Mouse (Mus musculus): ENCODE measurements around the gene Msantd2. TPM values are rescaled to one million over a fixed set of nuclear protein-coding genes. Genes with fewer than 3 reads are reported as not detected.

Gene Msantd2
- polyA plus RNA-seq, 1 experiment from 2014 or later, result 41.1 TPM

DNA sequence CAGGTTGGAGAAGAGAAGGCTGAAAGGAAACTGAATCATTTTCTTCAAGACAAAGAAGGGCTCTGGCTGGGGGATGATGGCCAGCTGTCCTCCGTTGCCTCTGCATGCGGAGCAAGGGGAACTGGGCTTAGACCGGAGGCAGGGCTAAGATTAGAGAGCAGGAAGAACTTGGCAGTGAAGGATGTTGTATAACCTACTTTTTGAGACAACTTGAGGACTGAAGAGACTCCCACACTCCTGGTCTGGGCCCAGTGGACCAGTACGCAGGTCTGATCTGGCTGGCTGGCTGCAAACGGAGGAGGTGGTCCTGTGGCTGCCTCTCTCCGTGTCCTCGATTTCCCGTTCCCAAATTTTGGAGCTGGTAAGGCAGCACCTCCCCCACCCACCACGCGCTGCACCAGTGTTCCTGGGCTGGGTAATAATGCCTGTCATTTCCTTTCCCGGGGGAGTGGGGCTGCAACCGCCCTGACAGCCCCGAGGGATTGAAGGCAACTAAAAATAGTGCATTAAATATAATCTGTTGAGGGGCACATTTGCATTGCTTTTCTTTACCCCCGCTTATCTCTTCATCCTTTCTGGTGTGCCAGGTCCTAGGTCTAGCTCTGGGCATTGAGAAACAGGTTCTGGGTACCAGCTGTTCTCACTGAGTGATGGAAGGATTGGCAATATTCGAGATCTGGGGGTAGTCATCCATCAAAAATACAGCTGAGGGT, 78.9 kb downstream of the Msantd2 start:
- Histone ChIP-seq H3K4me3 (ENCODE audit: low read depth, low read length) (no peak overlapping the region), H3K27ac (ENCODE audit: low read depth, low read length) (no peak overlapping the region), H3K27me3 (ENCODE audit: control insufficient read depth, insufficient read depth, low read length) (no peaks in the 10 kb centered on the region), H3K4me2 (replicated peaks; ENCODE audit: low read depth, low read length) (no peak overlapping the region), H3K9ac (ENCODE audit: low read depth, low read length) (no peak overlapping the region), H3K9me3 (ENCODE audit: control insufficient read depth, low read length) (no peaks in the 10 kb centered on the region), H3K4me1 (replicated peaks; ENCODE audit: control insufficient read depth, insufficient read depth, low read length) (no peaks in the 10 kb centered on the region; the same call in 1 of the 2 replicates), H3K36me3 (ENCODE audit: control insufficient read depth, insufficient read depth, low read length) (no peaks in the 10 kb centered on the region)
- 42% methylated on average over 15 of the region's 15 CpGs for WGBS
- no peak for ATAC-seq (ENCODE audit: low FRiP score)
- DNase-seq (ENCODE audit: low spot score), result no peak

- H3K4me3 ChIP-seq (ENCODE audit: low read depth, low read length), result no peak overlapping the region
- H3K4me2 ChIP-seq (replicated peaks; ENCODE audit: low read depth, low read length), result no peak overlapping the region
- H3K4me1 ChIP-seq (replicated peaks; ENCODE audit: control insufficient read depth, insufficient read depth, low read length), result no peaks in the 10 kb centered on the region; the same call in 1 of the 2 replicates
- H3K9ac ChIP-seq (ENCODE audit: low read depth, low read length), result no peak overlapping the region
- no peak overlapping the region for H3K27ac ChIP-seq (ENCODE audit: low read depth, low read length)
- DNase-seq (ENCODE audit: low spot score) (no peak), ATAC-seq (ENCODE audit: low FRiP score) (no peak)
- no peaks in the 10 kb centered on the region for H3K36me3 ChIP-seq (ENCODE audit: control insufficient read depth, insufficient read depth, low read length)
- H3K9me3 ChIP-seq (ENCODE audit: control insufficient read depth, low read length), result no peaks in the 10 kb centered on the region
- 41% methylated on average over 4 of the region's 4 CpGs for WGBS
- no peaks in the 10 kb centered on the region for H3K27me3 ChIP-seq (ENCODE audit: control insufficient read depth, insufficient read depth, low read length)
Measured at GRCm38 (mm10) chr9:37568605-37569214, 79.6 kb downstream of the Msantd2 start.

DNA sequence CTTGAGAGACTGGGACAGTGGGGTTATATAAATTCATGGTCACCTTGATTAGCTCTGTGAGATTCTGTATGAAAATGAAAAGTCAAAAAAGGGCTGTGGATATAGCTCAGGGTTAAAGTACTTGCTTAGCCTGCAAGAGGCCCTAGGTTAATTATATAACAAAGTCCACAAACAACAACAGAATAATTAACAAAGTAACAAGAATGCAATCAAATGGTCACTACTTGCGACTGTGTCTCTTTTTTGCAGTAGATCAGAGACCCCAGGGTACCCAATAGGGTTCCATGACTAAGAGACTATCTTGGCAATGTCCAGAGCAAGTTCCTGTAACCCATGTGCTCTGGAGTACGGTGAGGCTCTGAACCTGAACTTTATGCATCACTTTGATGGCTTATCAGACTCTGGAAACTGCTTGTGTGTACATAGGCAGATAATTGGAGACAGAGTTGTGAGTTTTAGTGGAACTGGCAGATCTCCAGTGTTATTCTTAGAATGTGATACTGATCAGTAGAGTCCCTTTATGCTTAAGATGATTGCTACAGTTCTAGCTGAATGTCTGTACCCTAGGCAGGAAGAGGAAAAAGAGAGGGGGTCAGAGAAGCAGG, 80.2 kb downstream of the Msantd2 start:
- no peaks in the 10 kb centered on the region for H3K36me3 ChIP-seq (ENCODE audit: control insufficient read depth, insufficient read depth, low read length)
- no peak overlapping the region for H3K27ac ChIP-seq (ENCODE audit: low read depth, low read length)
- H3K4me3 ChIP-seq (ENCODE audit: low read depth, low read length), result no peak overlapping the region
- ATAC-seq (ENCODE audit: low FRiP score) (no peak), DNase-seq (ENCODE audit: low spot score) (no peak)
- no peak overlapping the region for H3K4me2 ChIP-seq (replicated peaks; ENCODE audit: low read depth, low read length)
- 80% methylated on average over 2 of the region's 2 CpGs for WGBS
- no peaks in the 10 kb centered on the region; the same call in 1 of the 2 replicates for H3K4me1 ChIP-seq (replicated peaks; ENCODE audit: control insufficient read depth, insufficient read depth, low read length)
- H3K9me3 ChIP-seq (ENCODE audit: control insufficient read depth, low read length), result no peaks in the 10 kb centered on the region
- H3K27me3 ChIP-seq (ENCODE audit: control insufficient read depth, insufficient read depth, low read length), result no peaks in the 10 kb centered on the region
- no peak overlapping the region for H3K9ac ChIP-seq (ENCODE audit: low read depth, low read length)

- no peaks in the 10 kb centered on the region for H3K36me3 ChIP-seq (ENCODE audit: control insufficient read depth, insufficient read depth, low read length)
- no peak overlapping the region for H3K9ac ChIP-seq (ENCODE audit: low read depth, low read length)
- no peaks in the 10 kb centered on the region; the same call in 1 of the 2 replicates for H3K4me1 ChIP-seq (replicated peaks; ENCODE audit: control insufficient read depth, insufficient read depth, low read length)
- no peaks in the 10 kb centered on the region for H3K9me3 ChIP-seq (ENCODE audit: control insufficient read depth, low read length)
- H3K27ac ChIP-seq (ENCODE audit: low read depth, low read length), result no peak overlapping the region
- 73% methylated on average over 3 of the region's 3 CpGs for WGBS
- H3K4me3 ChIP-seq (ENCODE audit: low read depth, low read length), result no peak overlapping the region
- ATAC-seq (ENCODE audit: low FRiP score) (no peak), DNase-seq (ENCODE audit: low spot score) (no peak)
- no peak overlapping the region for H3K4me2 ChIP-seq (replicated peaks; ENCODE audit: low read depth, low read length)
- no peaks in the 10 kb centered on the region for H3K27me3 ChIP-seq (ENCODE audit: control insufficient read depth, insufficient read depth, low read length)
Measured at GRCm38 (mm10) chr9:37572204-37572876, 83.2 kb downstream of the Msantd2 start.

Other genes with a start within 250 kb of the Msantd2 start
- 1.0 and 1.2 TPM in 2 replicates for gene Slc37a2, start 233.6 kb upstream of the Msantd2 start, polyA plus RNA-seq (2014; fragmentation: Nextera tagmentation; extraction: Ambion mirVana)
- gene Ccdc15, start 140.9 kb upstream of the Msantd2 start, polyA plus RNA-seq (2014; fragmentation: Nextera tagmentation; extraction: Ambion mirVana), result 6.8 and 10.2 TPM in 2 replicates
- 0.09 TPM in 1 of 2 replicates, not detected in the other for gene Hepacam, start 122.0 kb upstream of the Msantd2 start, polyA plus RNA-seq (2014; fragmentation: Nextera tagmentation; extraction: Ambion mirVana)
- gene Robo4, start 87.4 kb upstream of the Msantd2 start, polyA plus RNA-seq (2014; fragmentation: Nextera tagmentation; extraction: Ambion mirVana), result 5.5 and 6.8 TPM in 2 replicates
- 120 TPM in 2 replicates for gene Robo3, start 56.1 kb upstream of the Msantd2 start, polyA plus RNA-seq (2014; fragmentation: Nextera tagmentation; extraction: Ambion mirVana)
- 29.1 and 31.2 TPM in 2 replicates for gene Esam, start 38.8 kb downstream of the Msantd2 start, polyA plus RNA-seq (2014; fragmentation: Nextera tagmentation; extraction: Ambion mirVana)
- gene Vsig2, start 49.9 kb downstream of the Msantd2 start, polyA plus RNA-seq (2014; fragmentation: Nextera tagmentation; extraction: Ambion mirVana), result 0.80 and 0.85 TPM in 2 replicates
- 3.4 TPM in 2 replicates for gene Nrgn, start 63.6 kb downstream of the Msantd2 start, polyA plus RNA-seq (2014; fragmentation: Nextera tagmentation; extraction: Ambion mirVana)
- 7.8 and 8.8 TPM in 2 replicates for gene Siae, start 66.4 kb downstream of the Msantd2 start, polyA plus RNA-seq (2014; fragmentation: Nextera tagmentation; extraction: Ambion mirVana)
- gene Spa17, start 124.4 kb downstream of the Msantd2 start, polyA plus RNA-seq (2014; fragmentation: Nextera tagmentation; extraction: Ambion mirVana), result 19.8 and 22.2 TPM in 2 replicates
- gene Tbrg1, start 168.0 kb downstream of the Msantd2 start, polyA plus RNA-seq (2014; fragmentation: Nextera tagmentation; extraction: Ambion mirVana), result 142 and 151 TPM in 2 replicates
- 0.07 and 0.28 TPM in 2 replicates for gene Panx3, start 179.9 kb downstream of the Msantd2 start, polyA plus RNA-seq (2014; fragmentation: Nextera tagmentation; extraction: Ambion mirVana)
- gene Olfr160, start 226.9 kb downstream of the Msantd2 start, polyA plus RNA-seq (2014; fragmentation: Nextera tagmentation; extraction: Ambion mirVana), result not detected in 2 replicates